Mouse (Mus musculus) hindbrain, embryonic 14.5 days (tissue): ENCODE measurements around the gene Fblim1. TPM values are rescaled to one million over a fixed set of nuclear protein-coding genes. Genes with fewer than 3 reads are reported as not detected.
A peak's percentile ranks its signal among the peaks of the same experiment; 100 is the strongest.

ENCODE experiments used
- ATAC-seq: fragments of 200-750 bp; cut with Nextera tagmentation; 2 replicates; pipeline ENCODE4 v1.8.0; 2017; ENCODE audit warnings: moderate number of reproducible peaks, mild to moderate bottlenecking, moderate TSS enrichment, moderate library complexity; ENCODE audit not compliant: low FRiP score
- DNase-seq: peaks from one replicate; pipeline ENCODE4 v3.0.0-alpha.2; 2015; ENCODE audit warnings: low spot score
- H3K27ac ChIP-seq: fragments of 300-500 bp; sonication (generic); 2 replicates; pipeline ENCODE4 v1.5.1; 2014; ENCODE audit warnings: mild to moderate bottlenecking, moderate library complexity
- H3K27me3 ChIP-seq: fragments of 300-500 bp; sonication (generic); 2 replicates; pipeline ENCODE4 v1.6.1; 2014; ENCODE audit warnings: mild to moderate bottlenecking, low read length, mixed read lengths; ENCODE audit not compliant: control insufficient read depth, insufficient read depth
- H3K36me3 ChIP-seq: fragments of 300-500 bp; sonication (generic); replicated peaks from 2 replicates; pipeline ENCODE4 v1.6.1; 2014; ENCODE audit not compliant: control insufficient read depth, insufficient read depth
- H3K4me1 ChIP-seq: fragments of 300-500 bp; sonication (generic); replicated peaks from 2 replicates; pipeline ENCODE4 v1.6.1; 2014; ENCODE audit warnings: antibody characterized with exemption, low read length, mixed read lengths; ENCODE audit not compliant: control insufficient read depth, insufficient read depth
- H3K4me2 ChIP-seq: fragments of 300-500 bp; sonication (generic); replicated peaks from 2 replicates; pipeline ENCODE4 v1.6.1; 2014; ENCODE audit warnings: mild to moderate bottlenecking, moderate library complexity
- H3K4me3 ChIP-seq: fragments of 300-500 bp; sonication (generic); replicated peaks from 2 replicates; pipeline ENCODE4 v1.5.1; 2014; ENCODE audit warnings: mild to moderate bottlenecking, low read length
- H3K9ac ChIP-seq: fragments of 300-500 bp; sonication (generic); 2 replicates; pipeline ENCODE4 v1.6.1; 2014
- H3K9me3 ChIP-seq: fragments of 300-500 bp; sonication (generic); 2 replicates; pipeline ENCODE4 v1.6.1; 2016; ENCODE audit warnings: low read length; ENCODE audit not compliant: control insufficient read depth
- WGBS: fragments of 180-500 bp; shearing (Covaris S2); extraction: QIAGEN DNeasy Blood & Tissue Kit; methylation state at CpG from one replicate; pipeline ENCODE4 v1.1.7; 2014; 5-methylcytosine and 5-hydroxymethylcytosine counted together
- polyA plus RNA-seq: library from polyadenylated mRNA; unstranded; fragments of >200 nt; fragmentation: Nextera tagmentation; extraction: Ambion mirVana; gene quantifications from 2 replicates; pipeline ENCODE4 v1.2.1, GENCODE M21; 2014

The Fblim1 gene
- polyA plus RNA-seq, 1 experiment from 2014 or later = 41.3 TPM

DNA sequence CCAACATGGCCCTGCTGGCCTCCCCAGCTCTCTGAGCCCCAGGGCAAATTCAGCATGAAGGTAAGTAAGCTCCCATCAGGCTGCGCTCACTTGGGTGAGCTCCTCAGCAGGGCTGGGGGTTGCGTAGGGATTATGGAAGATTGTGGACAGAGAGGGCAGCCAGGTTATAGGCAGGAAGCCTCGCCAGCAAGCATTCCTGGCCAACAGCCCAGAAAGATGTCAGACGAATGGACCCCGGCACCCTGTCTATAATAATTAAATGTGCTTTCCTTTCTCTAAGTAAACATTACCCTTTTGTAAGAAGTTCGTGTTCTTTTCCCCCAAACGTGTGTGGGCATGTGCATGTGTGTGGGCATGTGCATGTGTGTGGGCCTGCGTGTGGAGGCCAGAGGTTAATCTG, 1.4 kb downstream of the Fblim1 start:
- no peaks in the 10 kb centered on the region for H3K27me3 ChIP-seq
- H3K4me2 ChIP-seq = no peak overlapping the region
- no peak for DNase-seq
- no peaks in the 10 kb centered on the region for H3K4me1 ChIP-seq
- H3K27ac ChIP-seq = no peak overlapping the region
- H3K36me3 ChIP-seq = no peaks in the 10 kb centered on the region
- WGBS = 66% methylated on average over 8 of the region's 8 CpGs
- no peak overlapping the region for H3K4me3 ChIP-seq
- H3K9ac ChIP-seq = no peak overlapping the region
- ATAC-seq = no peak
- H3K9me3 ChIP-seq = no peaks in the 10 kb centered on the region

GRCm38 (mm10) chr4:141603921-141604320, 2.0 kb downstream of the Fblim1 start:
- no peak overlapping the region for H3K4me2 ChIP-seq
- no peaks in the 10 kb centered on the region for H3K27me3 ChIP-seq
- H3K4me3 ChIP-seq = no peak overlapping the region
- no peaks in the 10 kb centered on the region for H3K36me3 ChIP-seq
- H3K4me1 ChIP-seq = peaks cover 3% of the 10 kb centered on the region
- 76% methylated on average over 4 of the region's 4 CpGs for WGBS
- no peak for DNase-seq
- H3K9ac ChIP-seq = no peak overlapping the region
- no peak for ATAC-seq
- H3K9me3 ChIP-seq = no peaks in the 10 kb centered on the region
- H3K27ac ChIP-seq = no peak overlapping the region

- no peak overlapping the region for H3K4me3 ChIP-seq
- no peak for DNase-seq
- H3K4me2 ChIP-seq = no peak overlapping the region
- no peaks in the 10 kb centered on the region for H3K9me3 ChIP-seq
- H3K4me1 ChIP-seq = peaks cover 14% of the 10 kb centered on the region
- no peaks in the 10 kb centered on the region for H3K27me3 ChIP-seq
- H3K9ac ChIP-seq = no peak overlapping the region
- no peaks in the 10 kb centered on the region for H3K36me3 ChIP-seq
- H3K27ac ChIP-seq = no peak overlapping the region
- no peak for ATAC-seq
- WGBS = 81% methylated on average over 11 of the region's 11 CpGs
Observed at GRCm38 (mm10) chr4:141602523-141603223, 3.2 kb downstream of the Fblim1 start.

DNA sequence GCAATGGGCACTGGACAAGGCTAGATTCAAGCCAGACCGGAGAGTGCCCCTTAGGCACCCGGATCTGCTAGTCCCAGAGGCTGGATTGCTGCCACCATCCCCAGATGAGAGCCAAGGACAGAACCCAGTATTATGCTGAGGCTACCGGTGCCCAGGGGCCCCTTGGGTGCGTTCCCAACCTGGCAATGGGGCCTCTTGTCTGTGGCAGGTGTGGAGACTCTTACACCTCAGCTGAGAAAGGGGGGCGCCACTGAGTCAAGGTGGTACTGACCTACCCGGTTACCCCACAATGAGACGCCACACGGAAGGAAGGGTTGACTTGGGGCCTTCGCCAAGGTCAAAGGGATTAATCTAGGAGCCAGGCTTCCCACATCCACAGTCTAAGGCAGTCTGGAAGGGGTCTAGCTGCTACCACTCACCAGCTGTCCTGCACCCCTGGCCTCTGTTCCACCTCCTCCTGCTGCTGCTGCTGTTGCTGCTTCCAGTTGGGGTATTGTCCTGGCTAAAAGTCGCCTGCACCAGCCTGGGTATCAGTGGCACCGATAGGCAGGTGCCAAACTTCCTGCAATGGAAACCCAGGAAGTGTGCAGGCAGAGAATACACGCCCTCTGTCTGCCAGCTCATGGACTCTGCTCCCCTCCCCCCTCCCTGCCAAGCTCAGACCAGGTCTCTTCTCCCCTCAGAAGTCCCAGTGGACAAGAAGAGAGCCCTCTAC, 4.6 kb downstream of the Fblim1 start:
- no peak overlapping the region for H3K9ac ChIP-seq
- DNase-seq = no peak
- H3K27me3 ChIP-seq = no peaks in the 10 kb centered on the region
- H3K27ac ChIP-seq = no peak overlapping the region
- no peak for ATAC-seq
- H3K4me2 ChIP-seq = no peak overlapping the region
- 70% methylated on average over 12 of the region's 12 CpGs for WGBS
- H3K4me1 ChIP-seq = peaks cover 14% of the 10 kb centered on the region
- H3K36me3 ChIP-seq = no peaks in the 10 kb centered on the region
- no peaks in the 10 kb centered on the region for H3K9me3 ChIP-seq
- no peak overlapping the region for H3K4me3 ChIP-seq

DNA sequence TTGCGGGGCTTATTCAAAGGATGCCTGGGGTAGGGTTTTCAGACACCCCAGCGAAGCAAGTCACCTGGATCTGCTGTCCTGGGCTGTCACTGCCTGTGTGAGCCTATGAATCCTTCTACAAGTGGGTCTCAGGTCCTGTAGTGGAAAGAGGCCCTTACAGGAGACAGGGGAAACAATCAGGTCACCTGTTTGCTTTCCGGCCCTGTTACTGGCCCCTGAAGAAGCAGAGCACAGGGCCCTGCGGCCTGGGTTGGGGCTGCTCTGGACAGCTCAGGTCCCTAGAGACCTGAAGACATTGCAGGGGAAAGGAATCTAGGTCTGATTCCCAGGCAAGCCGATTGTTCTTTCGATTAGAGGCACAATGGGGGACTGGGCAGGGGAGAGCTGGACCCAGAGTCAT, 5.5 kb downstream of the Fblim1 start:
- H3K4me3 ChIP-seq = peak overlapping the region; percentile 66; the same call in 1 of the 2 replicates
- peak overlapping the region; percentile 81; the same call in 1 of the 2 replicates for H3K9ac ChIP-seq
- no peaks in the 10 kb centered on the region for H3K9me3 ChIP-seq
- 27% methylated on average over 6 of the region's 6 CpGs for WGBS
- ATAC-seq (peak; percentile 12; the same call in 1 of the 2 replicates), DNase-seq (no peak)
- H3K4me2 ChIP-seq = peak overlapping the region; percentile 88
- H3K4me1 ChIP-seq = peaks cover 14% of the 10 kb centered on the region
- no peaks in the 10 kb centered on the region for H3K36me3 ChIP-seq
- H3K27me3 ChIP-seq = no peaks in the 10 kb centered on the region
- H3K27ac ChIP-seq = peak overlapping the region; percentile 17; the same call in 1 of the 2 replicates

DNA sequence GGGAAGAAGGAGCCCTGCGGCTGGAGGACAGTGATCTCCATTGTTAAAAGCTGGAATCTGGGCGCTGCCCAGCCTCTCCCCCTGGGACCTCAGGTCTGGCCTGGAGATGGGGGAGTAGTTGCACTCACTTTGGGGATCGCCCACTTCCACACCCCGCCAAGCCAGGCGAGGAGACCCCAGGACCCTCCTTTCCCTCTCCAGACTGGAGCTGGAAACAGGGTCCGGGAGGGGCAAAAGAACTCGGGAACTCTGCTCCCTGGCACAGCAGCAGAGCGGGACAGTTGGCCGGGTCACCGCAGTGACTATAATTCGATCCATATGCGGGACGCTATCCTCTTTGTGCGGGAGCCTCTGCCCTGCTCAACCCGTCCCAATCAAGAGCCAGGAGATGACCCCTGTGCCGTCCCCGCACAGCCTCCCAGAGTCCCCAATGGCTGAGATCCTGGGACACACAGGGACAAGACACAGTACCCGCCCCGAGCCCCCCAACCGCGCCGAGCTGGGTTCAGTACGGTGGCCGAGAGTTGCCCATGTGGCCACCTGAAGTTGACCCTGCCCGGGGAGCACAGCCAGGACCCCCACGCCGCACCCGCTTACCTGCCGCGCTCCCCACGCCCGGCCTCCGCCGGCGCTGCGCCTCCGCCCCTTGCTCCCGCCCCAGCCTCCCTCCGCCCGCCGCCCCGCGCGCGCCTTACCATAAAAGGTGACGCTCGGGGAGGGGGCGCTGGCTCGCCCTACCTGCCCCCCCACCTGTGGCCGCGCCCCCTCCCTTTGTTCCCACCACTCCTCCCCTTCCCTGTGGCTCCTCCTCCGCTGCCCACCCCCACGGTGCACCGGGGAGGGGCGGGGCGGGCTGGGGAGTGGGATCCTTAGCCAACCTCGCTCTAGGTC, 6.4 kb downstream of the Fblim1 start:
- ATAC-seq (peak; percentile 28; the same call in 1 of the 2 replicates), DNase-seq (peak; percentile 36)
- Histone ChIP-seq H3K4me2 (peak overlapping the region; percentile 88), H3K4me1 (peaks cover 14% of the 10 kb centered on the region), H3K27ac (peak overlapping the region; percentile 38; the same call in 1 of the 2 replicates), H3K9ac (peak overlapping the region; percentile 81), H3K9me3 (no peaks in the 10 kb centered on the region), H3K36me3 (peaks cover 6% of the 10 kb centered on the region; the same call in 1 of the 2 replicates), H3K4me3 (peak overlapping the region; percentile 66), H3K27me3 (no peaks in the 10 kb centered on the region)
- WGBS = under 1% methylated on average over 51 of the region's 57 CpGs

DNA sequence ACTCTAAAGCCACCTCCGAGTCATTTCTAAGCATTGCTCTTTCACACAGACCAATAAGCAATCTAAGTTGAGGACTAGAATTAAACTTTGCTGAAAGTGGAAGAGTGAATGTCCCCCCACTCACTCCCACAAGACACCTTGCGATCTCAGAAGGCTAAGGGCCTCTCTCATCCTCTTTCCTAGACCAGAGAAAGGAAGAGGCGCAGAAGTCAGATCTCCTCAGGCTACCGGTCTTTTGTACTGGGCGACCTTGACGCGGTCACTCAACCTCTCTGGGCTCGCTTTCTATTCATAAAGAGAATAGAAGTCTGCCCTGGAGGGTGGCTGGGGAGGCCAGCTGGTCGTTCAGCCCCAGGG, 7.0 kb downstream of the Fblim1 start:
- H3K9me3 ChIP-seq = no peaks in the 10 kb centered on the region
- no peak for DNase-seq
- peak overlapping the region; percentile 38; the same call in 1 of the 2 replicates for H3K27ac ChIP-seq
- H3K9ac ChIP-seq = peak overlapping the region; percentile 81
- peaks cover 12% of the 10 kb centered on the region; the same call in 1 of the 2 replicates for H3K36me3 ChIP-seq
- 0 out of 2 replicates have a peak, but pooled peaks have one; percentile 2 for ATAC-seq
- peak overlapping the region; percentile 66 for H3K4me3 ChIP-seq
- no peaks in the 10 kb centered on the region for H3K27me3 ChIP-seq
- H3K4me2 ChIP-seq = peak overlapping the region; percentile 88
- 1% methylated on average over 9 of the region's 9 CpGs for whole genome bisulfite sequencing
- H3K4me1 ChIP-seq = peaks cover 14% of the 10 kb centered on the region

- Histone ChIP-seq H3K27ac (peak overlapping the region; percentile 38; the same call in 1 of the 2 replicates), H3K9ac (peak overlapping the region; percentile 81), H3K36me3 (peaks cover 13% of the 10 kb centered on the region; the same call in 1 of the 2 replicates), H3K4me3 (peak overlapping the region; percentile 66), H3K4me2 (peak overlapping the region; percentile 88), H3K4me1 (peaks cover 14% of the 10 kb centered on the region), H3K9me3 (no peaks in the 10 kb centered on the region), H3K27me3 (no peaks in the 10 kb centered on the region)
- no peak for ATAC-seq
- 3% methylated on average over 18 of the region's 19 CpGs for WGBS
- DNase-seq = no peak
Observed at GRCm38 (mm10) chr4:141598199-141598893, 7.5 kb downstream of the Fblim1 start.
